13 mouse cellular contexts compared by ENCODE assay signal in genomic region chr1:170538481-170539061, GRCm38 (mm10). TPM values are rescaled to one million over a fixed set of nuclear protein-coding genes. Genes with fewer than 3 reads are reported as not detected.
DNase-seq lines count a peak whose midpoint lies in the region; ATAC-seq and TF ChIP-seq lines count a peak whose summit lies in the region.
"Had no signal": no experiment of that assay in that cellular context is flagged by ENCODE, and none has a peak within 500 bp of the region (broad histone marks: within the 10 kb centered on the region; RNA-seq: fewer than 3 reads in every experiment).

No protein-coding gene starts in this region.

- ATAC-seq in forebrain, postnatal 0 days: peak; percentile 82
- ATAC-seq in forebrain, embryonic 14.5 days: no peak
- peak; percentile 60 for ATAC-seq in liver, embryonic 16.5 days (ENCODE audit: low read depth)
- no peak for ATAC-seq in liver, embryonic 12.5 days
- ATAC-seq: Patski had no signal

- H3K4me1 ChIP-seq in forebrain, postnatal 0 days (ENCODE audit: insufficient read depth): no peaks in the 10 kb centered on the region; the same call in 1 of the 2 replicates
- H3K4me1 ChIP-seq in forebrain, embryonic 14.5 days (ENCODE audit: control insufficient read depth, insufficient read depth, low read length): no peaks in the 10 kb centered on the region
- H3K4me1 ChIP-seq in liver, embryonic 16.5 days (ENCODE audit: control insufficient read depth, low read depth, low read length): peaks cover 13% of the 10 kb centered on the region
- peaks cover 11% of the 10 kb centered on the region for H3K4me1 ChIP-seq in liver, embryonic 12.5 days
- H3K4me1 ChIP-seq in heart, embryonic 10.5 days: peaks cover 50% of the 10 kb centered on the region
- H3K4me1 ChIP-seq: forebrain, embryonic 12.5 days; hindbrain, embryonic 12.5 days had no signal

- no peak overlapping the region for H3K4me2 ChIP-seq in forebrain, postnatal 0 days (ENCODE audit: low read depth)
- H3K4me2 ChIP-seq in forebrain, embryonic 14.5 days (ENCODE audit: low read length): no peak overlapping the region
- H3K4me2 ChIP-seq in liver, embryonic 16.5 days (ENCODE audit: low read depth, low read length): no peak overlapping the region
- no peak overlapping the region for H3K4me2 ChIP-seq in liver, embryonic 12.5 days
- H3K4me2 ChIP-seq: forebrain, embryonic 12.5 days; hindbrain, embryonic 12.5 days had no signal

- TF ChIP-seq CTCF in forebrain, postnatal 0 days (IDR thresholded peaks at IDR 0.05; ENCODE audit: low read depth): no peak

- 63% methylated on average over 9 of the region's 9 CpGs for WGBS in forebrain, postnatal 0 days
- WGBS in forebrain, embryonic 14.5 days: 86% methylated on average over 9 of the region's 9 CpGs
- WGBS in liver, embryonic 16.5 days (ENCODE audit: insufficient replicate concordance): 50% methylated on average over 9 of the region's 9 CpGs
- WGBS in liver, embryonic 12.5 days (ENCODE audit: insufficient replicate concordance): 64% methylated on average over 9 of the region's 9 CpGs
- 58% methylated on average over 9 of the region's 9 CpGs for WGBS in heart, embryonic 10.5 days

- H3K9ac ChIP-seq in forebrain, postnatal 0 days: no peak overlapping the region
- no peak overlapping the region for H3K9ac ChIP-seq in forebrain, embryonic 14.5 days (ENCODE audit: low read length)
- H3K9ac ChIP-seq in liver, embryonic 16.5 days (ENCODE audit: low read depth, low read length): no peak overlapping the region
- H3K9ac ChIP-seq in liver, embryonic 12.5 days: no peak overlapping the region
- H3K9ac ChIP-seq: forebrain, embryonic 12.5 days; hindbrain, embryonic 12.5 days had no signal

- peak overlapping the region; percentile 24; the same call in 1 of the 2 replicates for H3K27ac ChIP-seq in forebrain, postnatal 0 days (ENCODE audit: low read depth, low read length)
- H3K27ac ChIP-seq in forebrain, embryonic 14.5 days (ENCODE audit: low read depth, low read length): no peak overlapping the region
- H3K27ac ChIP-seq in liver, embryonic 16.5 days (ENCODE audit: low read length): no peak overlapping the region
- no peak overlapping the region for H3K27ac ChIP-seq in liver, embryonic 12.5 days
- H3K27ac ChIP-seq in heart, embryonic 10.5 days: peak overlapping the region; percentile 67
- H3K27ac ChIP-seq: forebrain, embryonic 12.5 days; hindbrain, embryonic 12.5 days; limb, embryonic 10.5 days had no signal

- no peaks in the 10 kb centered on the region for H3K9me3 ChIP-seq in forebrain, postnatal 0 days (ENCODE audit: low read length)
- no peaks in the 10 kb centered on the region for H3K9me3 ChIP-seq in forebrain, embryonic 14.5 days (replicated peaks; ENCODE audit: control insufficient read depth, low read length)
- H3K9me3 ChIP-seq in liver, embryonic 16.5 days (replicated peaks; ENCODE audit: control insufficient read depth, low read length): no peaks in the 10 kb centered on the region
- H3K9me3 ChIP-seq in liver, embryonic 12.5 days (replicated peaks): no peaks in the 10 kb centered on the region
- no peaks in the 10 kb centered on the region for H3K9me3 ChIP-seq in heart, embryonic 10.5 days
- H3K9me3 ChIP-seq: forebrain, embryonic 12.5 days; limb, embryonic 10.5 days had no signal

- no peak overlapping the region for H3K4me3 ChIP-seq in forebrain, postnatal 0 days (ENCODE audit: low read depth, low read length)
- H3K4me3 ChIP-seq in forebrain, embryonic 14.5 days (ENCODE audit: low read depth, low read length): no peak overlapping the region
- no peak overlapping the region for H3K4me3 ChIP-seq in liver, embryonic 16.5 days (ENCODE audit: low read depth, low read length)
- no peak overlapping the region for H3K4me3 ChIP-seq in liver, embryonic 12.5 days
- no peak overlapping the region for H3K4me3 ChIP-seq in heart, embryonic 10.5 days
- H3K4me3 ChIP-seq: forebrain, embryonic 12.5 days; hindbrain, embryonic 12.5 days; limb, embryonic 10.5 days had no signal

- no peaks in the 10 kb centered on the region for H3K36me3 ChIP-seq in forebrain, postnatal 0 days (ENCODE audit: insufficient read depth)
- H3K36me3 ChIP-seq in forebrain, embryonic 14.5 days (ENCODE audit: control insufficient read depth, insufficient read depth, low read length): no peaks in the 10 kb centered on the region
- H3K36me3 ChIP-seq in liver, embryonic 16.5 days (ENCODE audit: control insufficient read depth, insufficient read depth): no peaks in the 10 kb centered on the region
- no peaks in the 10 kb centered on the region for H3K36me3 ChIP-seq in liver, embryonic 12.5 days
- H3K36me3 ChIP-seq in heart, embryonic 10.5 days: peaks cover 10% of the 10 kb centered on the region
- H3K36me3 ChIP-seq: forebrain, embryonic 12.5 days; limb, embryonic 10.5 days had no signal

- H3K27me3 ChIP-seq in forebrain, postnatal 0 days (ENCODE audit: insufficient read depth, low read length): no peaks in the 10 kb centered on the region
- H3K27me3 ChIP-seq in forebrain, embryonic 14.5 days (replicated peaks; ENCODE audit: control insufficient read depth, insufficient read depth, low read length): no peaks in the 10 kb centered on the region
- no peaks in the 10 kb centered on the region for H3K27me3 ChIP-seq in liver, embryonic 16.5 days (ENCODE audit: control insufficient read depth, insufficient read depth, low read depth, low read length)
- H3K27me3 ChIP-seq in liver, embryonic 12.5 days (replicated peaks): no peaks in the 10 kb centered on the region
- H3K27me3 ChIP-seq in heart, embryonic 10.5 days (ENCODE audit: insufficient read depth, poor library complexity, severe bottlenecking): no peaks in the 10 kb centered on the region
- H3K27me3 ChIP-seq: forebrain, embryonic 12.5 days; hindbrain, embryonic 12.5 days; Patski had no signal

- DNase-seq in forebrain, postnatal 0 days: peak; percentile 49
- no peak for DNase-seq in forebrain, embryonic 14.5 days (ENCODE audit: low spot score)
- DNase-seq in heart, embryonic 10.5 days (ENCODE audit: low spot score): no peak
- peak; percentile 79 to 83 for DNase-seq in kidney, postnatal 36 days
- no peak for DNase-seq in spleen, postnatal 10 days (ENCODE audit: low spot score in 2 of 2)
- no peak for DNase-seq in urinary bladder, adult 18-20 months (ENCODE audit: low spot score in 2 of 2)
- DNase-seq: lung, postnatal 4 days had no signal

RNA-seq across cellular contexts. Expression of gene Nos1ap, which starts 51.1 kb away (rescaled TPM):
- total RNA-seq in forebrain, postnatal 0 days (2014; rRNA removed): 8.0 and 12.4 TPM in 2 replicates
- 8.0 and 14.8 TPM in 2 replicates for polyA plus RNA-seq in forebrain, postnatal 0 days (2015; fragmentation: Nextera tagmentation; extraction: Ambion mirVana)
- polyA plus RNA-seq in forebrain, embryonic 14.5 days (2014; fragmentation: Nextera tagmentation; extraction: Ambion mirVana): 8.4 and 11.3 TPM in 2 replicates
- 5.2 and 6.3 TPM in 2 replicates for polyA plus RNA-seq in liver, embryonic 16.5 days (2015; fragmentation: Nextera tagmentation; extraction: Ambion mirVana)
- 6.2 and 6.4 TPM in 2 replicates for polyA plus RNA-seq in liver, embryonic 12.5 days (2016; fragmentation: Nextera tagmentation; extraction: Ambion mirVana)
- 25.1 and 25.2 TPM in 2 replicates for polyA plus RNA-seq in heart, embryonic 10.5 days (2016; fragmentation: Nextera tagmentation; extraction: Ambion mirVana)

Comparison
In these comparisons a context has a peak if more than half of its experiments do, and no peak if none do; other contexts are left out.
1. ATAC-seq: peak in forebrain, postnatal 0 days (single experiment) and liver, embryonic 16.5 days (single experiment); none in forebrain, embryonic 14.5 days (single experiment) and liver, embryonic 12.5 days (single experiment).
2. DNase-seq: peak in forebrain, postnatal 0 days (single experiment) and kidney, postnatal 36 days (2 of 2); none in forebrain, embryonic 14.5 days (single experiment), heart, embryonic 10.5 days (single experiment), spleen, postnatal 10 days (0 of 2) and urinary bladder, adult 18-20 months (0 of 2).
3. H3K27ac ChIP-seq: peak in forebrain, postnatal 0 days (single experiment) and heart, embryonic 10.5 days (single experiment); none in forebrain, embryonic 14.5 days (single experiment), liver, embryonic 16.5 days (single experiment) and liver, embryonic 12.5 days (single experiment).